Mouse (Mus musculus): ENCODE results near the gene Tenm4. TPM values are rescaled to one million over a fixed set of nuclear protein-coding genes. Genes with fewer than 3 reads are reported as not detected.

Tenm4 gene
- total RNA-seq, 2 experiments from 2014 or later, result 104 to 114 TPM

- DNase-seq (ENCODE audit: extremely low spot score in 1 of 2, low spot score in 2 of 2), result no peak
- intact Hi-C loops (cut with DNase I), result no loop called here
These were observed 781.0 kb downstream of the Tenm4 start for GRCm38 (mm10) chr7:96952094-96952493.

- intact Hi-C loops (cut with DNase I), result no loop called here
- DNase-seq (ENCODE audit: extremely low spot score in 1 of 2, low spot score in 2 of 2), result no peak
These were observed 788.1 kb downstream of the Tenm4 start for GRCm38 (mm10) chr7:96959168-96959567.

Small RNA genes lying within 50 kb of the gene (microRNA-seq; reads per million reads assigned to microRNA genes)
- gene Mir6394 (not detected), gene Mir708 (1,934 reads per million, percentile 84 among the genes with 10 or more reads in this experiment)
